Mouse (Mus musculus): Measurements from ENCODE around the gene Ctbp2.

Ctbp2 gene

GRCm38 (mm10) chr7:133073147-133073651 is 51.0 kb downstream of the Ctbp2 start:
- no peak for TF ChIP-seq GATA4 (IDR thresholded peaks at IDR 0.05; ENCODE audit: insufficient replicate concordance, low read length)

- TF ChIP-seq GATA4 (IDR thresholded peaks at IDR 0.05; ENCODE audit: insufficient replicate concordance, low read length) = no peak
Measured at GRCm38 (mm10) chr7:133072535-133072934, 51.6 kb downstream of the Ctbp2 start.

GRCm38 (mm10) chr7:133067321-133067841 is 56.8 kb downstream of the Ctbp2 start:
- no peak for TF ChIP-seq GATA4 (IDR thresholded peaks at IDR 0.05; ENCODE audit: insufficient replicate concordance, low read length)

GRCm38 (mm10) chr7:133066776-133067175 is 57.4 kb downstream of the Ctbp2 start:
- no peak for TF ChIP-seq GATA4 (IDR thresholded peaks at IDR 0.05; ENCODE audit: insufficient replicate concordance, low read length)

- no peak for TF ChIP-seq GATA4 (IDR thresholded peaks at IDR 0.05; ENCODE audit: insufficient replicate concordance, low read length)
Measured at GRCm38 (mm10) chr7:133062055-133062454, 62.1 kb downstream of the Ctbp2 start.

- TF ChIP-seq GATA4 (IDR thresholded peaks at IDR 0.05; ENCODE audit: insufficient replicate concordance, low read length) = no peak
Measured at GRCm38 (mm10) chr7:133060170-133060569, 64.0 kb downstream of the Ctbp2 start.

GRCm38 (mm10) chr7:133059517-133060104 is 64.5 kb downstream of the Ctbp2 start:
- no peak for TF ChIP-seq GATA4 (IDR thresholded peaks at IDR 0.05; ENCODE audit: insufficient replicate concordance, low read length)

GRCm38 (mm10) chr7:133059150-133059509 is 65.0 kb downstream of the Ctbp2 start:
- TF ChIP-seq GATA4 (IDR thresholded peaks at IDR 0.05; ENCODE audit: insufficient replicate concordance, low read length) = no peak

GRCm38 (mm10) chr7:133058496-133059149 is 65.5 kb downstream of the Ctbp2 start:
- no peak for TF ChIP-seq GATA4 (IDR thresholded peaks at IDR 0.05; ENCODE audit: insufficient replicate concordance, low read length)

GRCm38 (mm10) chr7:133056924-133057323 is 67.2 kb downstream of the Ctbp2 start:
- TF ChIP-seq GATA4 (IDR thresholded peaks at IDR 0.05; ENCODE audit: insufficient replicate concordance, low read length) = no peak

- no peak for TF ChIP-seq GATA4 (IDR thresholded peaks at IDR 0.05; ENCODE audit: insufficient replicate concordance, low read length)
Measured at GRCm38 (mm10) chr7:133054486-133054885, 69.7 kb downstream of the Ctbp2 start.

GRCm38 (mm10) chr7:133053757-133054156 is 70.4 kb downstream of the Ctbp2 start:
- TF ChIP-seq GATA4 (IDR thresholded peaks at IDR 0.05; ENCODE audit: insufficient replicate concordance, low read length) = no peak

GRCm38 (mm10) chr7:133052819-133053218 is 71.3 kb downstream of the Ctbp2 start:
- TF ChIP-seq GATA4 (IDR thresholded peaks at IDR 0.05; ENCODE audit: insufficient replicate concordance, low read length) = no peak; the same call in 1 of the 2 replicates

- TF ChIP-seq GATA4 (IDR thresholded peaks at IDR 0.05; ENCODE audit: insufficient replicate concordance, low read length) = no peak
Measured at GRCm38 (mm10) chr7:133050681-133051080, 73.5 kb downstream of the Ctbp2 start.

- no peak for TF ChIP-seq GATA4 (IDR thresholded peaks at IDR 0.05; ENCODE audit: insufficient replicate concordance, low read length)
Measured at GRCm38 (mm10) chr7:133048085-133048630, 76.0 kb downstream of the Ctbp2 start.

- TF ChIP-seq GATA4 (IDR thresholded peaks at IDR 0.05; ENCODE audit: insufficient replicate concordance, low read length) = no peak
Measured at GRCm38 (mm10) chr7:133047287-133047686, 76.9 kb downstream of the Ctbp2 start.

All from liver, adult (tissue).